Mouse (Mus musculus) embryonic facial prominence, embryonic 12.5 days (tissue): ENCODE data around the gene Ccdc182. TPM values are rescaled to one million over a fixed set of nuclear protein-coding genes. Genes with fewer than 3 reads are reported as not detected.

Source experiments
- ATAC-seq: fragments of 200-750 bp; cut with Nextera tagmentation; 2 replicates; pipeline ENCODE4 v1.8.0; 2017; ENCODE audit not compliant: insufficient number of reproducible peaks, insufficient read depth, low FRiP score, low TSS enrichment
- H3K27ac ChIP-seq: fragments of 300-500 bp; sonication (generic); 2 replicates; pipeline ENCODE4 v1.5.1; 2016; ENCODE audit warnings: mild to moderate bottlenecking
- H3K27me3 ChIP-seq: fragments of 300-500 bp; sonication (generic); 2 replicates; pipeline ENCODE4 v1.6.1; 2016; ENCODE audit warnings: mild to moderate bottlenecking, moderate library complexity
- H3K36me3 ChIP-seq: fragments of 300-500 bp; sonication (generic); 2 replicates; pipeline ENCODE4 v1.6.1; 2016; ENCODE audit warnings: mild to moderate bottlenecking
- H3K4me1 ChIP-seq: fragments of 300-500 bp; sonication (generic); 2 replicates; pipeline ENCODE4 v1.6.1; 2016
- H3K4me2 ChIP-seq: fragments of 300-500 bp; sonication (generic); replicated peaks from 2 replicates; pipeline ENCODE4 v1.6.1; 2016; ENCODE audit warnings: mild to moderate bottlenecking, moderate library complexity
- H3K4me3 ChIP-seq: fragments of 300-500 bp; sonication (generic); 2 replicates; pipeline ENCODE4 v1.5.1; 2016; ENCODE audit warnings: mild to moderate bottlenecking
- H3K9ac ChIP-seq: fragments of 300-500 bp; sonication (generic); 2 replicates; pipeline ENCODE4 v1.6.1; 2016; ENCODE audit warnings: mild to moderate bottlenecking, moderate library complexity
- H3K9me3 ChIP-seq: fragments of 300-500 bp; sonication (generic); 2 replicates; pipeline ENCODE4 v1.6.1; 2016; ENCODE audit warnings: mild to moderate bottlenecking, moderate library complexity
- WGBS: fragments of 180-500 bp; shearing (Covaris S2); methylation state at CpG from one replicate; pipeline ENCODE4 v1.1.7; 2016; 5-methylcytosine and 5-hydroxymethylcytosine counted together
- polyA plus RNA-seq: library from polyadenylated mRNA; unstranded; fragments of >200 nt; fragmentation: Nextera tagmentation; extraction: Ambion mirVana; gene quantifications from 2 replicates; pipeline ENCODE4 v1.2.1, GENCODE M21; 2016

Gene Ccdc182
- polyA plus RNA-seq, 1 experiment from 2014 or later: 0.93 TPM

DNA sequence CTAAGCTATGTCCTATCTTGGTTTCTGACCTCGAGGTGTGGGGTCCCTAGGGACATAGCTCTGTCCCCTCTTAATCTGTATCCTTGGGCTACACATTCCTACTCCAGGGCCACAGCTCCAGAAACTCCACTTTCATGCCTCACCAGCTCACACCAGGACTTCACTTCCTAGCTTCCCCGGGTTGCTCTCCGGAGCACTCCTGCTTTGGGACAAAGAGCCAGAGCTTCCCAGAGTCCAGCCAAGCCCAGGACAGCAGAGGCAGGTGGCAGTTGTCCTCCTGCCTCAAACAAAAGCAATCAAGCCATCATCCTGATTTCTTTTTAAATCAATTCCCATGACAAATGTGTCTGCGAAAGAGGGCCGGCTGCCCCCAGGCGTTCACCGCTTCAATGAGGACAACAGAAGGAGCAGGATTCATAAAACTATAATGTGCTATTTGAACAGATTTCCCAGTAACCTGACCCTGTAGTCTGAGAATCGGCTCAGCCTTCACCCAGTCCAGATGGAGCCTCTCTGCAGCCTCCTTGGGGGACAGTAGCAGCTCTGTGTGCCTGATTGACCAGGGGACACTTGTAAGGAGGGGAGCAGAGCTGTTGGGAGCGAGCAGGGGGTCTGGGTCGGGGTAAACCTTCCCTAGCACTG is 15.3 kb downstream of the Ccdc182 start:
- no peaks in the 10 kb centered on the region for H3K27me3 ChIP-seq
- no peak overlapping the region for H3K4me3 ChIP-seq
- no peaks in the 10 kb centered on the region for H3K36me3 ChIP-seq
- WGBS: 34% methylated on average over 10 of the region's 10 CpGs
- H3K9ac ChIP-seq: no peak overlapping the region
- no peaks in the 10 kb centered on the region for H3K9me3 ChIP-seq
- H3K4me2 ChIP-seq: no peak overlapping the region
- ATAC-seq: peak; percentile 53; the same call in 1 of the 2 replicates
- H3K4me1 ChIP-seq: peaks cover 15% of the 10 kb centered on the region
- peak overlapping the region; percentile 38; the same call in 1 of the 2 replicates for H3K27ac ChIP-seq

- Histone ChIP-seq H3K4me2 (no peak overlapping the region), H3K27me3 (no peaks in the 10 kb centered on the region), H3K36me3 (no peaks in the 10 kb centered on the region), H3K4me1 (peaks cover 15% of the 10 kb centered on the region), H3K9me3 (no peaks in the 10 kb centered on the region), H3K4me3 (no peak overlapping the region), H3K27ac (no peak overlapping the region), H3K9ac (no peak overlapping the region)
- ATAC-seq: no peak
- 51% methylated on average over 6 of the region's 6 CpGs for whole genome bisulfite sequencing
These were observed 16.9 kb downstream of the Ccdc182 start for GRCm38 (mm10) chr11:88310773-88311172.

GRCm38 (mm10) chr11:88311606-88312005 is 17.7 kb downstream of the Ccdc182 start:
- 55% methylated on average over 7 of the region's 7 CpGs for WGBS
- H3K9ac ChIP-seq: no peak overlapping the region
- ATAC-seq: no peak
- peaks cover 15% of the 10 kb centered on the region for H3K4me1 ChIP-seq
- H3K36me3 ChIP-seq: no peaks in the 10 kb centered on the region
- no peak overlapping the region for H3K4me2 ChIP-seq
- H3K4me3 ChIP-seq: no peak overlapping the region
- H3K27me3 ChIP-seq: no peaks in the 10 kb centered on the region
- no peaks in the 10 kb centered on the region for H3K9me3 ChIP-seq
- H3K27ac ChIP-seq: no peak overlapping the region

- no peak overlapping the region for H3K9ac ChIP-seq
- H3K4me3 ChIP-seq: no peak overlapping the region
- no peak overlapping the region for H3K27ac ChIP-seq
- WGBS: 45% methylated on average over 8 of the region's 8 CpGs
- no peak overlapping the region for H3K4me2 ChIP-seq
- peaks cover 15% of the 10 kb centered on the region for H3K4me1 ChIP-seq
- no peaks in the 10 kb centered on the region for H3K27me3 ChIP-seq
- no peak for ATAC-seq
- H3K36me3 ChIP-seq: no peaks in the 10 kb centered on the region
- no peaks in the 10 kb centered on the region for H3K9me3 ChIP-seq
These were observed 19.7 kb downstream of the Ccdc182 start for GRCm38 (mm10) chr11:88313512-88313911.

- H3K36me3 ChIP-seq: no peaks in the 10 kb centered on the region
- no peaks in the 10 kb centered on the region for H3K9me3 ChIP-seq
- no peak overlapping the region for H3K4me2 ChIP-seq
- ATAC-seq: no peak
- H3K4me1 ChIP-seq: peaks cover 8% of the 10 kb centered on the region
- no peaks in the 10 kb centered on the region for H3K27me3 ChIP-seq
- H3K9ac ChIP-seq: no peak overlapping the region
- no peak overlapping the region for H3K27ac ChIP-seq
- H3K4me3 ChIP-seq: no peak overlapping the region
- WGBS: 84% methylated on average over 6 of the region's 6 CpGs
These were observed 20.6 kb downstream of the Ccdc182 start for GRCm38 (mm10) chr11:88314471-88314870.

- H3K9ac ChIP-seq: no peak overlapping the region
- H3K4me3 ChIP-seq: no peak overlapping the region
- WGBS: 87% methylated on average over 5 of the region's 5 CpGs
- no peak overlapping the region for H3K27ac ChIP-seq
- H3K9me3 ChIP-seq: no peaks in the 10 kb centered on the region
- peaks cover 6% of the 10 kb centered on the region; the same call in 1 of the 2 replicates for H3K4me1 ChIP-seq
- no peak overlapping the region for H3K4me2 ChIP-seq
- no peaks in the 10 kb centered on the region for H3K36me3 ChIP-seq
- no peak for ATAC-seq
- no peaks in the 10 kb centered on the region for H3K27me3 ChIP-seq
These were observed 21.5 kb downstream of the Ccdc182 start for GRCm38 (mm10) chr11:88315393-88315792.

DNA sequence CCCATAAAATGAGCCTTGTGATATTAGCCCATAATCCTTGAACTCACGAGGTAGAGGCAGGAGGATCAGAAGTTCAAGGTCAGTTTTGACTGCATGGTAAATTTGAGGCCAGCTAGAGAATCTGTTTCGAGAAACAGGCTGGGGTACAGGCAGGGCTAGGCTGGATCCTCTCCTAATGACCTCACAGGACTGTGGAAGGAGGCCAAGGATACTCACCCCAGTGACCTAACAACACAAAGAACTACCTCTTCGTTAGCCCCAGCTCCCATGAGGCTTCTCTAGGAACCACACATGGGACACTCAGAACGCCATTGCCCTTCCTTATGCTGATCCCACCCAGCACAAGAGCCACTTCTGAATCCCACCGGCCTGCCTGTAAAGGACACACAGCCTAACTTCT is 25.0 kb downstream of the Ccdc182 start:
- H3K9me3 ChIP-seq: no peaks in the 10 kb centered on the region
- WGBS: 67% methylated on average over 5 of the region's 5 CpGs
- no peak for ATAC-seq
- no peak overlapping the region for H3K4me3 ChIP-seq
- H3K9ac ChIP-seq: no peak overlapping the region
- no peaks in the 10 kb centered on the region for H3K36me3 ChIP-seq
- H3K27me3 ChIP-seq: no peaks in the 10 kb centered on the region
- H3K27ac ChIP-seq: no peak overlapping the region
- no peak overlapping the region for H3K4me2 ChIP-seq
- no peaks in the 10 kb centered on the region for H3K4me1 ChIP-seq

GRCm38 (mm10) chr11:88327016-88327415 is 33.2 kb downstream of the Ccdc182 start:
- Histone ChIP-seq H3K27me3 (no peaks in the 10 kb centered on the region), H3K27ac (no peak overlapping the region), H3K9me3 (no peaks in the 10 kb centered on the region), H3K9ac (no peak overlapping the region), H3K4me1 (peaks cover 16% of the 10 kb centered on the region), H3K4me3 (no peak overlapping the region), H3K36me3 (no peaks in the 10 kb centered on the region), H3K4me2 (no peak overlapping the region)
- no peak for ATAC-seq
- WGBS: 12% methylated on average over 4 of the region's 4 CpGs

DNA sequence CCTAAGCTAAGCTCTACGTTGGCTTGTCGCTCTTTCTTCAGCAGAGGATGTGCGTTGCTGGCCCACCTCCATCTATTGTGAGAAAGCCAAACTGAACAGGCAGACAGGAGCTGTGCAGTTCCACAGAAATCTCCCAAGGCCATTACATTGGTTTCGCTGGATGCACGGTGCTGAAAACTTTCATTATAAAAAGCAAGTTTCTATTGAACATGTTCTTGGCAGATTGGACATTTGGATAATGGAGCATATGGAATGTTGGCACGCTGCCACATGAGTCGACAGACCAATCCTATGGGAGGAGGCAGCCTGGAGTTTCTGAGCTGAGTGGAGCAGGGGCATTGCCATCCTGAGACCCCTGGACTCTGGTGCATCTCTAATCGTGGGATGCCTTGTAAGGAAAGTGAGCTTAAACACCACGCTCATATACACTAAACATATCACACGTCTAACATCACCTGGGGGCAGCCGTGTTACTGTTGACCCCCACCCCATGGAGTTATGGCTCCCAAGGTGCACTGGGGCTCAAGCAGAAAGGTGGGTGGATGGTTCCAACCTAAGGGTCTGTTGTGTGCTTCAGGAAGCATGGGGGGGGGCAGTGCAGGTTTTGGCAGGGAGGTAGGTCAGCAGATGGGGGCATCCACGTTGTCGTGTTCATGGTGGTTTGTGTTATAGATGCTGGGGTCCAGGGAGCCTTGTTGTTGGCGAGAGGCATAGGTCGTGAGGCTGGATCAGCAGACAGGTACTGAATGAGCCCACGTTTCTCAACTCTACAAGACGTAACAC is 35.1 kb downstream of the Ccdc182 start:
- no peak overlapping the region for H3K27ac ChIP-seq
- WGBS: 87% methylated on average over 17 of the region's 17 CpGs
- H3K4me3 ChIP-seq: no peak overlapping the region
- H3K27me3 ChIP-seq: no peaks in the 10 kb centered on the region
- H3K9ac ChIP-seq: no peak overlapping the region
- no peaks in the 10 kb centered on the region for H3K9me3 ChIP-seq
- no peaks in the 10 kb centered on the region for H3K36me3 ChIP-seq
- no peak overlapping the region for H3K4me2 ChIP-seq
- no peak for ATAC-seq
- H3K4me1 ChIP-seq: peaks cover 16% of the 10 kb centered on the region

- Histone ChIP-seq H3K9ac (no peak overlapping the region), H3K4me1 (peaks cover 16% of the 10 kb centered on the region), H3K36me3 (no peaks in the 10 kb centered on the region), H3K27ac (no peak overlapping the region), H3K9me3 (no peaks in the 10 kb centered on the region), H3K4me3 (no peak overlapping the region), H3K4me2 (no peak overlapping the region), H3K27me3 (no peaks in the 10 kb centered on the region)
- no peak for ATAC-seq
- 62% methylated on average over 11 of the region's 11 CpGs for WGBS
These were observed 36.9 kb downstream of the Ccdc182 start for GRCm38 (mm10) chr11:88330799-88331198.

- whole genome bisulfite sequencing: 93% methylated on average over 8 of the region's 8 CpGs
- no peak overlapping the region for H3K4me3 ChIP-seq
These were observed 37.9 kb downstream of the Ccdc182 start for GRCm38 (mm10) chr11:88331722-88332121.

DNA sequence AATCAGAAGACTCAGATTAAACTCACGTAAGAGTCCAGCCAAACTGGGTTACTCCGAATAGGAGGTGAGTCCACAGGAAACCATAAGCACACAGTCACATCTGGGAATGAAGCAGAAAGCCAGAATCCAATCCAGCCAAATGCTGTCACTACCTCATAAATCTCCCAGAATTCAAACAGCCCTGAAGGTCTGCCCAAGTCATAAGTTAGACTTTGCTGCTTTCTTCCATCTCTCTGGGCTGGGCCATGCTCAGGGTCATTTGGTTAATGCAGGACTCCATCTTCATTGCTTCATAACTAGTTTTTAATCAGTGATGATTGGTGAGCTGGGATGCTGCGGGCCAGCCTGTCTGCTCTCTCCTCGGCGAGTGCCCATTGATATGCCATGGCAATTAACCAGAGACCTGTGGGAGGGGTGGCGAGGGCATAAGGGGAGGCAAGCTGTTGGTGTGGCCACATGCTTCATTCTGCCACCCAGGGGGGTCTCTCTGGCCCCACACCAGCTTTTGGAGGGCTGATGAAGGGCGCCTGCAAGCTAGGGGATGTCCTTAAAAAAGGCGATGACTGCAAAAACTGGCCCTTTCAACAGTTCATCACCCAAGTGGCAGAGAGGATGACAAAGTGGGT is 38.6 kb downstream of the Ccdc182 start:
- ATAC-seq: no peak
- Histone ChIP-seq H3K4me1 (peaks cover 16% of the 10 kb centered on the region), H3K9ac (no peak overlapping the region), H3K4me3 (no peak overlapping the region), H3K27me3 (no peaks in the 10 kb centered on the region), H3K27ac (no peak overlapping the region), H3K36me3 (0 out of 2 replicates have a peak, but pooled peaks cover 2% of the 10 kb centered on the region), H3K4me2 (no peak overlapping the region), H3K9me3 (no peaks in the 10 kb centered on the region)
- 89% methylated on average over 8 of the region's 8 CpGs for WGBS

More at GRCm38 (mm10) chr11:88331722-88332121, 37.9 kb downstream of the Ccdc182 start:
- no peaks in the 10 kb centered on the region for H3K27me3 ChIP-seq
- ATAC-seq: no peak
- H3K9ac ChIP-seq: no peak overlapping the region
- H3K36me3 ChIP-seq: no peaks in the 10 kb centered on the region
- no peak overlapping the region for H3K4me2 ChIP-seq
- no peaks in the 10 kb centered on the region for H3K9me3 ChIP-seq
- peaks cover 16% of the 10 kb centered on the region for H3K4me1 ChIP-seq
- no peak overlapping the region for H3K27ac ChIP-seq
